ENCODE assay signal across 22 mouse cellular contexts in genomic region chr8:127143641-127144040, GRCm38 (mm10).
DNase-seq lines count a peak whose midpoint lies in the region; ATAC-seq and TF ChIP-seq lines count a peak whose summit lies in the region.
"Had no signal": no experiment of that assay in that cellular context is flagged by ENCODE, and none has a peak within 500 bp of the region (broad histone marks: within the 10 kb centered on the region; RNA-seq: fewer than 3 reads in every experiment).

No protein-coding gene starts in this region.

- H3K9me3 ChIP-seq in embryonic facial prominence, embryonic 15.5 days (replicated peaks), result no peaks in the 10 kb centered on the region
- H3K9me3 ChIP-seq: heart, embryonic 10.5 days; hindbrain, embryonic 12.5 days; limb, embryonic 13.5 days; liver, embryonic 15.5 days; midbrain, embryonic 12.5 days had no signal

- 38% methylated on average over 7 of the region's 7 CpGs for WGBS in embryonic facial prominence, embryonic 15.5 days

- no peak overlapping the region for H3K4me2 ChIP-seq in embryonic facial prominence, embryonic 15.5 days (replicated peaks)
- H3K4me2 ChIP-seq: hindbrain, embryonic 12.5 days; limb, embryonic 13.5 days; liver, embryonic 15.5 days; midbrain, embryonic 12.5 days had no signal

- no peak overlapping the region for H3K9ac ChIP-seq in embryonic facial prominence, embryonic 15.5 days
- H3K9ac ChIP-seq: hindbrain, embryonic 12.5 days; limb, embryonic 13.5 days; liver, embryonic 15.5 days; midbrain, embryonic 12.5 days had no signal

- no peaks in the 10 kb centered on the region for H3K36me3 ChIP-seq in embryonic facial prominence, embryonic 15.5 days
- H3K36me3 ChIP-seq: heart, embryonic 10.5 days; hindbrain, embryonic 12.5 days; limb, embryonic 13.5 days; liver, embryonic 15.5 days; midbrain, embryonic 12.5 days had no signal

- no peak for ATAC-seq in embryonic facial prominence, embryonic 15.5 days (ENCODE audit: insufficient number of reproducible peaks, low FRiP score, low TSS enrichment, low read depth)
- ATAC-seq: inflammation-experienced regulatory T-cells, adult 6 months; Patski had no signal

- no peaks in the 10 kb centered on the region for H3K27me3 ChIP-seq in embryonic facial prominence, embryonic 15.5 days
- H3K27me3 ChIP-seq: hindbrain, embryonic 12.5 days; limb, embryonic 13.5 days; liver, embryonic 15.5 days; midbrain, embryonic 12.5 days; Patski had no signal

- H3K4me1 ChIP-seq in embryonic facial prominence, embryonic 15.5 days, result peaks cover 33% of the 10 kb centered on the region

- H3K27ac ChIP-seq in gastrocnemius, adult 2 months, result peak overlapping the region; percentile 43
- H3K27ac ChIP-seq in embryonic facial prominence, embryonic 15.5 days (replicated peaks), result 0 out of 2 replicates have a peak overlapping the region, but pooled peaks have one; percentile 31
- H3K27ac ChIP-seq: heart, embryonic 10.5 days; hindbrain, embryonic 12.5 days; limb, embryonic 13.5 days; liver, embryonic 15.5 days; midbrain, embryonic 12.5 days had no signal

- no peak for TF ChIP-seq CTCF in gastrocnemius, adult 2 months (IDR thresholded peaks at IDR 0.05)

- no peak overlapping the region for H3K4me3 ChIP-seq in gastrocnemius, adult 2 months
- no peak overlapping the region for H3K4me3 ChIP-seq in embryonic facial prominence, embryonic 15.5 days (replicated peaks)
- H3K4me3 ChIP-seq: heart, embryonic 10.5 days; hindbrain, embryonic 12.5 days; limb, embryonic 13.5 days; liver, embryonic 15.5 days; midbrain, embryonic 12.5 days had no signal

- intact Hi-C loops in gastrocnemius, adult 2 months (cut with DNase I), result loop anchor here (10.0 kb wide), 1 partner anchor 669 kb away; the partner anchor contains the start of gene Tarbp1

- no peak for DNase-seq in gastrocnemius, adult 2 months
- DNase-seq in gastrocnemius, postnatal 4 days (ENCODE audit: low spot score in 2 of 2), result no peak
- peak; percentile 34 for DNase-seq in 3134 (ENCODE audit: extremely low read depth, insufficient read length, low spot score)
- DNase-seq in lung, postnatal 14 days, result peak; percentile 23
- no peak for DNase-seq in embryo, embryonic 11 days
- no peak for DNase-seq in cerebellum, adult 9-10 months
- DNase-seq in MN1 (ENCODE audit: low spot score), result no peak
- DNase-seq: adrenal gland, postnatal 14 days; cerebellum, postnatal 14 days; gastrocnemius, postnatal 14 days; heart, postnatal 14 days; kidney, adult 2 months; kidney, postnatal 4 days; thymus, adult 2 months had no signal

Comparison
In these comparisons a context has a peak if more than half of its experiments do, and no peak if none do; other contexts are left out.
1. DNase-seq: peak in 3134 (single experiment) and lung, postnatal 14 days (single experiment); none in gastrocnemius, adult 2 months (single experiment), gastrocnemius, postnatal 4 days (0 of 2), embryo, embryonic 11 days (single experiment), cerebellum, adult 9-10 months (single experiment) and MN1 (single experiment).